Mouse (Mus musculus) brown adipose tissue, adult 24 weeks (tissue): ENCODE data around the gene Mthfsd. TPM values are rescaled to one million over a fixed set of nuclear protein-coding genes. Genes with fewer than 3 reads are reported as not detected.

Source experiments
- H3K27ac ChIP-seq: fragments of 200-500 bp; replicated peaks from 2 replicates; pipeline ENCODE4 v1.5.1; 2012; ENCODE audit warnings: low read depth, mild to moderate bottlenecking, low read length
- H3K4me1 ChIP-seq: fragments of 200-500 bp; 2 replicates; pipeline ENCODE4 v1.6.1; 2012; ENCODE audit warnings: low read length, mixed read lengths; ENCODE audit not compliant: control insufficient read depth, insufficient read depth, insufficient read length
- H3K4me3 ChIP-seq: fragments of 200-500 bp; 2 replicates; pipeline ENCODE4 v1.5.1; 2012; ENCODE audit warnings: low read depth, mild to moderate bottlenecking, low read length, moderate library complexity; ENCODE audit not compliant: insufficient read depth
- polyA plus RNA-seq: library from polyadenylated mRNA; stranded (reverse); fragments of >200 nt; gene quantifications from 2 replicates; pipeline ENCODE4 v1.2.4, GENCODE M21; 2012; ENCODE audit not compliant: missing spikeins, insufficient read depth, insufficient read length

Mthfsd gene
- polyA plus RNA-seq, 1 experiment, result 32.1 TPM

DNA sequence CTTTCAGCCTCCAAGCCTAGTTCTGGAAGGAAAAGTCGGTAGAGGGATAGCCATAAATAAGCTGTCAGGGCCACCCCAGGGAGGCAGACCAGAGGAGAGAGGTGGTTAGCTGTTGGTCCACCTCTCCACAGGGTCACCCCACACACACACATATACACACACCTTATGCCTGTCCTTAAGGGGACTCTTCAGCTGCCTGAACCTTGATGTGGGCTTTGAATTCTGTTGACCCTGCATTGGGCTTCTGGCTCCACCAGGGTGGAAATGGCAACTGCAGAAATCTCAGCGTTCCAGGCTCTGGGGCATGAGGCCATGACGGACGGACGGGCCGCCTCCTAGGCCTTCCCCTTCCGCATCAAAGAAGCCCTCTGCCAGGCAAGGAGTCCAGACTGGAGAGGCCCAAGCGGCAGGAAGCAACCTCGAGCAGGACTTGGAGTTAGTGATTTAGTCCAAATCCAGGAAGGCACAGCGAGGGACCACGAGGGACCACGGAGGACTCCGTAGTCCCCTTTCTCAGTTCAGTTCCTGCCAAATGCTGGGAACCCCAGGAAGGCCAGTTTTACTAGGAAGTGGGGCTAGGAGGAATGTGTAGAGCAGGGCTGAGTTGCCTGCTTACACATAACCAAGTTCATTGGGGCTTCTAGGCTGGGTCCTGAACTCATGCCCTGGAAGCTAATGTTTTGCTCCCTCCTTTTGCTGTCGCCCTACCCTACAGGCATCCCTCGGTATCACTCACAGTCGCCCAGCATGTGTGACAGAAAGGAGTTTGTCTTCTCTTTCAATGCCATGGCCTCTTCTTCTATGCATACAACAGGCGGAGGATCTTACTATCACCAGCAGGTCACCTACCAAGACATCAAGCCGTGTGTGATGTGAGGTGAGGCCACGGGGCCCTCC is 21.9 kb downstream of the Mthfsd start:
- H3K4me3 ChIP-seq, result no peak overlapping the region
- no peak overlapping the region for H3K27ac ChIP-seq
- H3K4me1 ChIP-seq, result no peaks in the 10 kb centered on the region

DNA sequence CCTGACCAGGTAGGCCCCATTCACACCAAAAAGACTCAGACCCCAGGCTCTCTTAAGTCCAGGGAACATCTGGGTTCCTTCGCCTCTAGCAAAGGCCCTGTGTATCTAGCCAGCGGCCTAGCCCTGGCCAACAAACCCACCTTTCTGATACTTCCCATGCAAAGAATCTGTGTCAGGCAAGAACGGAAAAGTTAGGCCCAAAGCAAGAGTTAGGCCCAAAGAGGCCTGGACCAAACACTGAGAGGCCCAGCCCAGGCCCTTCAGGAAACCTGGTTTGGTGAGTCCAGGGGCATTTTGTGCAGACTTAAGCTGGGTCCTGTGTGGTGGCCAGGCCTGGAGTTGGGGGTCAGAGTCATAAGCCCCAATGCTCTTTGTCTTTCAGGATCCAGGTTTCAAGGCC is 22.6 kb downstream of the Mthfsd start:
- no peaks in the 10 kb centered on the region for H3K4me1 ChIP-seq
- no peak overlapping the region for H3K4me3 ChIP-seq
- no peak overlapping the region for H3K27ac ChIP-seq

DNA sequence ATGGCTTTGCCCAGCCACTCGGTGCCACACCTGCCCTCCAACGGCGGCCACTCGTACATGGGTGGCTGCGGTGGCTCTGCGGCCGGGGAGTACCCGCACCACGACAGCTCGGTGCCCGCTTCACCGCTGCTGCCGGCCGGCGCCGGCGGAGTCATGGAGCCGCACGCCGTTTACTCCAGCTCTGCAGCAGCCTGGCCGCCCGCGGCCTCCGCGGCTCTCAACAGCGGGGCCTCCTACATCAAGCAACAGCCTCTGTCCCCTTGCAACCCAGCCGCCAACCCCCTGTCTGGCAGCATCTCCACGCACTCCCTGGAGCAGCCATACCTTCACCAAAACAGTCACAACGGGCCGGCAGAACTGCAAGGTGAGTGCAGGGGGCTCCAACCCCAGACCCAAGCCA is 23.2 kb downstream of the Mthfsd start:
- no peaks in the 10 kb centered on the region for H3K4me1 ChIP-seq
- H3K4me3 ChIP-seq, result peak overlapping the region; percentile 40
- no peak overlapping the region for H3K27ac ChIP-seq

DNA sequence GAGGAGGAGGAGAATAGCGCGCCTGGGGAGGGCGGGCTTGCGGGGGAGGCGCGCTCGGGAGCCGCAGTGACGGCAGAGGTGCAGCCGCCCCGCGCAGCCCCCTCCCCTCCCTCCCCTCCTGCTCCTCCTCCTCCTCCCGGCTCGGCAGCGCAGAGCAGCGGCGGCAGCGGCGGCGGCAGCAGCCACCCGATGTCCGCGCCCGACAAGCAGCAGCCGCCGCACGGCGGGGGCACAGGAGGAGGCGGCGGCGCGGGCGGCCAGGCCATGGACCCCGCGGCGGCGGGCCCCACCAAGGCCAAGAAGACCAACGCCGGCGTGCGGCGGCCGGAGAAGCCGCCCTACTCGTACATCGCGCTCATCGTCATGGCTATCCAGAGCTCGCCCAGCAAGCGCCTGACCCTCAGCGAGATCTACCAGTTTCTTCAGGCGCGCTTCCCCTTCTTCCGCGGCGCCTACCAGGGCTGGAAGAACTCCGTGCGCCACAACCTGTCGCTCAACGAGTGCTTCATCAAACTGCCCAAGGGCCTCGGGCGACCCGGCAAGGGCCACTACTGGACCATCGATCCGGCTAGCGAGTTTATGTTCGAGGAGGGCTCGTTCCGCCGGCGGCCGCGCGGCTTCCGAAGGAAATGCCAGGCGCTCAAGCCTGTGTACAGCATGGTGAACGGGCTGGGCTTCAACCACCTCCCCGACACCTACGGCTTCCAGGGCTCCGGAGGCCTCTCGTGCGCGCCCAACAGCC is 23.8 kb downstream of the Mthfsd start, which contains the start of gene Foxf1:
Foxf1 (plus strand) TSS at position 177 of the 742 bp plus-strand sequence.
- H3K4me1 ChIP-seq, result no peaks in the 10 kb centered on the region
- no peak within 1 kb of the TSS for H3K27ac ChIP-seq
- H3K4me3 ChIP-seq, result peak within 1 kb of the TSS; percentile 73

DNA sequence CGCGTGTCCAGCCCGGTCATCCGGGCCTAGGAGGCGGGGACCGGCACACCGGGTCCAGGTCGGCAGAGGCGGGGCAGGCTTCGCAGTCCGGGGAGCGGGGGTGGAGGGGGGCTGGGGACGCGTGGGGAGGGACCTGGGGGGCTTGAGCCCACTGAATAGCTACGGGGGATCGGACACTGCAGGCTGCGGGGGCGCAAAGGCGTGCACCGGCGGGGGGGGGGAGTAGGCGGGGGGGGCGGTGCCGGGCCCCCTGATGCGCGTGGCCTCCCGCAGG is 24.3 kb downstream of the Mthfsd start:
- Histone ChIP-seq H3K27ac (no peak overlapping the region), H3K4me1 (no peaks in the 10 kb centered on the region), H3K4me3 (peak overlapping the region; percentile 73)

DNA sequence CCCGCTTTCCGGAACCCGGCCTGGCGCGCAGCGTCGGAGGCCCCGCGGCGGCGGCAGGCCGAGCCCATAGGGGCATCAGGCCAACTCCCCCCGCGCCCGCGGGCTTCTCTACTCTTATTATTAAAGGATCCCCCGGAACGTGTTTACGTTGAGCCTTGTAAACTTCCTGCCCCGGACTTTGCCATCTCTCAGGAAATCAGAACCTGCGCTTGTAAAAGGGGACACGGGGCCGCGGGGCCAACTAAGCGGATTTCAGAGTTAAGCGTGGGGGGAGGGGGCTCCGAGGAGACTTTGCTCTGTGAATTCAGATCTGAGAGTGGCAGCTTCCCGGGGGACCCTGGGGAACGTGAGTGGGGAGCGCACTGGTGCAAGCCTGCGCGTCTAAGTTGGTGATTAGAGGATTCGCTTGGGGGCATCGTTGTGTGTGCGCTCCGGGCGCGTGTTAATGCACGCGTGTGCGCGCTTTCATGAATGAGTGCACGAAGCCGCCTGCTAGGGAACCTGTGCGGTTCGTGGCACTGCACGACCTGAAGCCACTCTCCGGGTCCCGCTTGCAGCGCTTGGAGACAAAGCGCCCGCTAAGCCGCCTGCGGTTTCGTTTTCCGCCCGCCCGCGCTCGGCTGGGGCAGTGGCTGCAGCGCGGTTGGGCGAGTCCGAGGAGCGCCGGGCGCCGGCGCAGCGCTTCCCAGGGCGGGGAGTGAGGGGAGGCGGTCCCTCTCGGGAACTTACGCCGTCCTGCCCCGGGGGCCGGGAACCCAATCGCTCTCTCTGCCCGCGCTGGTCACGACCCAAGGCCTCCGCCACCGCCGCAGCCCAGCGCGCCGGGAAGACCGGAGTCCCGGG is 24.9 kb downstream of the Mthfsd start:
- Histone ChIP-seq H3K4me3 (peak overlapping the region; percentile 73), H3K4me1 (no peaks in the 10 kb centered on the region), H3K27ac (no peak overlapping the region)

DNA sequence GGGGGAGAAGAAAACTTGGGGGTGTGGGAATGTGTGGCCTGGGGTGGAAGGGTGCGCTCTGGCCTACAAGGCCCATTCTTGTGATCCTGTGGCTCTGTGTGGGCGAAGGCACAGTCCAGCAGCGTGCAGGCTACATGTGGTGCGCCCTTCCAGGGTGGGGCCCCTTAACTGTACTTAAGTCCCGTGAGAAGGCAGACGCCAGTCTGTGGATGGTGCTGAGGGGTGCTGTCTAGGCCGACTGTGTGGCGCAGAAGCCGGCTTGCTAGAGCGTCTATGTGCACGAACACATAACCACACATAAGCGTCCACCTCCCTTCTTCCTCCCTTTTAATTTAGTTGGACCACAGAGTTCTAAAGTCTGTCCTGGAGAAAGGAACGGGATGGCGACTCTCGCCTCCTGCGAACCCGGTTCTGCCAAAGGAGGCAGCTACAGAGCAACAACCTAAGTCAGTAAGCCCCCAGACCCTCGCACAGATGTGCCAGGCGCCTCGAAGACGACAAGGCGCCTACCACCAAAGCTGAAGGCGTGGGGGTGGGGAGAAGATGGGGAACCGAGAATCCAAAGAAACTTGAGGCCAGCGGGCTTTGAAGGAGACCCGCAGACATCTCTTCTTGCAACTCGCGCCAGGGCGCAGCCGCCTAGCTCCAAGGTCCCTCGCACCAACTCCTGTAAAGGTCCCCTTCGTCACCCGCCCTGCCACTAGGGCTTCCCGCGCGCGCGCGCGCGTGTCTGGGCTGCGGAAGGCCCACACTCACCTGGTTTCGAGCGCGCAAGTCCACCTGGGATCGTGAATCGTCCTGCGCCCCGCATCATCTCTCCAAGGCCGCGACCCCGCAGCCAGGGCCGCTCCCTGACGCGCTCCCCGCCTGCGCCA is 25.7 kb downstream of the Mthfsd start:
- H3K4me3 ChIP-seq, result peak overlapping the region; percentile 73
- no peaks in the 10 kb centered on the region for H3K4me1 ChIP-seq
- H3K27ac ChIP-seq, result no peak overlapping the region

DNA sequence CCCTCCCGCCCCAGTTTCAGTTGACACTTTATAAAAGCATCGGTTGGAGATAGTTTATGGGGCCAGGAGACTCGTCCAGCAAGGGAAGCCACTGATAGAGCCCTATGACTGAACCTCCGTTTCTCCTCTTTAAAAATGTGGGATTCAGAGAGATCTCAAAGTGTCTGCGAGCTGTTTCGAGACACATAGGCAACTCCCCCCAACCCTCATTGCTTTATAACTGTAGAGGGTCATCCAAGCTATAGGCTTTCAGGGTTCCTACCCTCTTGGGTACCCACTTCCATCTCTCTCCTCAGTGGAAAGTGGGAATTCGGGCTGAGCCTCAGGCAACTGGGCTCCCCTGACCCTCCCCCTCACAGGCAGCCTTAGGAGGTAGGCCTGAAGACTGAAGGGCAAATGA is 26.8 kb downstream of the Mthfsd start:
- Histone ChIP-seq H3K27ac (no peak overlapping the region), H3K4me3 (no peak overlapping the region), H3K4me1 (no peaks in the 10 kb centered on the region)

DNA sequence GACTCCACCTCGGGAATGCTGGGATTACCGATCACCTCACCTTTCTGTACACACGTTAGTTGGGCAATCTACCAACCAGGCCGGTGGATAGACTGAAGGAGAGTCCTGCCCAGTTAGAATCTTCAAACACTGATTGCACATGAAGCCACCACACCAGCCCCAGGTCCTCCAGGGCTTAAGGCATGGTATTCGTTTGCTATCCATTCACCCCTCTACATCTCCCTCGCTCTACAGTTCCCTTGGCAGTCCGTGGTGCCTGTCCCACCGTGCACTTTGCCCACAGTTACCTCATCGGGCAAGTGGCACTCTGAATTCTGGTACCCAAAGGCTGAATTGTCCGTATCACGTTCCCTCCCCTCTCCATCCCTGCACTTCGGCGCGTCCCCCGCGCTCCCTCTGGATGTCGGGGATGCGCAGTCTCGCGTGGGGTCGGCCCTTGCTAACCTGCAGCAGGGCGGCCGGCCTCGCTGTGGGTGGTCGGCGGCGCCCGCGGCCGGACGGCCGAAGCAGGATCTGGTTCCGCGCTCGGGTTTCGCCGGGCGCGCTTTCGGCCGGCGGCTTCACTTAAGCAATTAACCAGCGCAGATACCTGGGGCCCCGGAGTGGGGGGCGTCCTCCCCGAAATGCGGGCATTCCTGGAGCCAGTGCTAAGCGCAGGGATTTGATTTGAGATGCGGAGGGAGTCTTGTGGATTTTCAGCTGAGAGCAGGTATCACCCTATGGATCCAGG is 27.7 kb downstream of the Mthfsd start:
- no peaks in the 10 kb centered on the region for H3K4me1 ChIP-seq
- no peak overlapping the region for H3K4me3 ChIP-seq
- H3K27ac ChIP-seq, result no peak overlapping the region

DNA sequence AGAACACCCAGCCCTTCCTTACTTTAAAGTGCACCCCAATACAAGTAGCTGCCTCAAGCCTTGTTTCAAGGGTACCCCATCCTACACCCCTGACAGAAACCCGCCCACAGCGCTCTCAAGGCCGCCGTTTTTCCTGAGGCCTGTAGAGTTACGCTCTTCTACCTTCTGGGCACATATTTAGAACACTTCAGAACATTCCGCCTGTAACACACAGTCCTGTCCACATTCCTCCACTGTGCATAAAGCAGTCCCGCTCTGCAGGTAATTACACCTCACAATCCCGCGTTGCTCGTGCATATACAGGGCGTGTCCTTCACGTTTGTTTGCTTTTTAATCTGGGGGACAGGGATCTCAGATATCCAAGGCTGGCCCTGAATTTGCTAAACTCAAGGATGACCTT is 28.2 kb downstream of the Mthfsd start:
- no peak overlapping the region for H3K4me3 ChIP-seq
- H3K4me1 ChIP-seq, result no peaks in the 10 kb centered on the region
- no peak overlapping the region for H3K27ac ChIP-seq

DNA sequence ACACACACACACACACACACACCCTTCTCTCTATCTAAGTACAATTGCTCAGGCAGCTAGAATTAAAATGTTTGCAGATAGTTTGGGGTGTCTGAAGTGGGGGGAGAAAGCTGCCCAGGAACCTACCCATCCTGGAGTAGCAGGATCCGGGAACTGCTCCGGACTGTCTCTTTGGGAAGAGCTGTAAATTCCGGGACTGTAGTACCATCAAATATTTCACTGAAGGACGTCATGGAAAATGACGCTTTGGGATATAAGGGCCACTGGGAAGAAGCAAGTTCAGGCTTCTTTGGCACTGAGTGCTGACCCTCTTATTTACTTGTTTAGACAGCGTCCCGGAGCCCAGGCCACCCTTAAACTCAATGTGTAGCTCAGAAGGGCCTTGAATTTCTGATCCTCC is 29.0 kb downstream of the Mthfsd start:
- H3K27ac ChIP-seq, result no peak overlapping the region
- H3K4me1 ChIP-seq, result no peaks in the 10 kb centered on the region
- H3K4me3 ChIP-seq, result no peak overlapping the region

DNA sequence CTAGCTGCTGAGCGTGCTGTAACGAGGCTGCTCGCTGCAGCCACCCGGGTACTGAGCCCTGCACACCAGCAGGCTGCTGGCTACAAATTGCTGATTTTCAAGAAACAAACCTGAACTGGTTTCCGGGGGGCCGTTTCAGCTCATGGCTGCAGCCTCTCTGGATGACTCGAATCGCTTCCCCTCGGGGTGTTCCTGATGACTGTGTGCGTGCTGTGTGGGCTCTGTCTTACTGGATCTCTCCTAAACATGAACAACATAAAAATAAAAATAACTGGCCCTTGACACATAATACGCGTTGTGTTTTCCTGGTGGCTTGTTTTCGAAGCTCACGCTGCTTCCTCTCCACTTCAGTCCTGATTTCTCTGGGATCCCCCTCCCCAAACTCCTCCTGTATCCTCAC is 29.5 kb downstream of the Mthfsd start:
- no peaks in the 10 kb centered on the region for H3K4me1 ChIP-seq
- no peak overlapping the region for H3K4me3 ChIP-seq
- H3K27ac ChIP-seq, result no peak overlapping the region

DNA sequence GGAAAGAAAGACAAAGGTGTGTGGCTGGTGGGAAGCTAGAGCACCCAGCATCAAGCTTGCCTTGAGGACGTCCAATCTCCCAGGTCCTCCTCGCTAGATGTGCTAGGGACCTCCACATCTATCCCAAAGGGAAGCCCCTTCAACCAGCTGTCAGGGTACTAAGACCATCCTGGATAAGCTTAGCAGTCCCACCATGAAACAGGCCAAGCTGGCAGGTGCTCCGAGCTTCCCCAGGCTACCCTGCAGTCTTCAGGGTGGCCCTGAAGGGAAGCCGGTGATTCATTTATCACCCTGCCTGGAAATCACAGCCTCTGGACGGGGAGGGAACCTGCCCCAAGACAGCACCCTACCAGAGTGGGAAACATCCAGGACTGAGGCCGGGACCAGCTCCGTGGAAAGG is 31.6 kb downstream of the Mthfsd start:
- Histone ChIP-seq H3K4me3 (no peak overlapping the region), H3K27ac (no peak overlapping the region), H3K4me1 (no peaks in the 10 kb centered on the region)

DNA sequence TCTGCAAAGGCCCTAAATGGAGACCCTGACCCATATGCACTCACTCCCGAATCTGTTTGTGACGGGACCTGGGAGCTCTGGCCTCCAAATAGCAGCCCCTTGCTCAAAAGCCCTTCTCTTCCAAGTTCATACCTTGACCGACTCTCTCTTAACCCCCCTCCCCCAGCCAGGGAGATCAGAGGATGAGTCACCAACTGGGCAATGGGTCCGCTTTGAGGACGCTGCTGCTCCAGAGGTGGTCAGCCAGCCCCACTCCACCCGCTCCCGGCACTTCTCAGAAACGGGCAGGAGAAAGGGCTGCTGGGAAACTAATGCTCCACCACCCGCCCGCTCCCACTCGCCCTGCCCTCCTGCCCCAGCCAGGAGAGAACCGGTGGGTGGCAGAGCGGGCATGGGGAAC is 32.3 kb downstream of the Mthfsd start:
- Histone ChIP-seq H3K4me3 (no peak overlapping the region), H3K27ac (no peak overlapping the region), H3K4me1 (no peaks in the 10 kb centered on the region)
